Mouse (Mus musculus): ENCODE measurements at regions not wholly inside any gene's neighbourhood (a gene's known extent, or its start where the extent isn't known, plus 50 kb on each side); places are given as distances from the start of the nearest gene placed in this dataset.

DNA sequence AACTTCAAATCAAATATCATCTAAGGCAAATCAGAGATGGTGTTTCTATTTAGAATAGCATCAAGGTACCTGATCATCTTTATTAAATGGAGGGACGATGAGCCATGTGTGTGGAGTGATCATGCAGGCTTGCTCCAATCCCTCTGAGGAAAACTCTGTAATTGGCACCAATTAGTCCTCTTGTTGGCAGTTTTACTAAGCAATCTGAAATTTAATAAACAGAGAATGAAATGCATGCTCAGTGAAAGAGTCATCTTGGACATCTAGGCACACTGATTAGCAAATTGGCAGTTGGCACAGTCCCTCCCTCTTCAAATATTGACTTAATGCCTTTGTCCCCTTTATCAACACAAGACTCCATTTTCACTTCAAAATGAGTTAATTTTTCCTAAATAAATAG, 951.6 kb downstream of the Robo1 start:
- Histone ChIP-seq H3K4me3 (replicated peaks; ENCODE audit: low read length) (no peak overlapping the region), H3K4me1 (replicated peaks; ENCODE audit: low read depth, low read length) (no peaks in the 10 kb centered on the region), H3K9me3 (ENCODE audit: low read length) (no peaks in the 10 kb centered on the region), H3K27me3 (ENCODE audit: insufficient read depth, low read length) (no peaks in the 10 kb centered on the region), H3K36me3 (ENCODE audit: insufficient read depth, low read length) (no peaks in the 10 kb centered on the region)
- TF ChIP-seq CTCF (conservative IDR thresholded peaks at IDR 0.05; ENCODE audit: low read length) = no peak
- TF ChIP-seq NANOG (IDR thresholded peaks at IDR 0.05; ENCODE audit: borderline replicate concordance, low read length) = no peak
- TF ChIP-seq POU5F1 (IDR thresholded peaks at IDR 0.05; ENCODE audit: borderline replicate concordance, low read length) = no peak

DNA sequence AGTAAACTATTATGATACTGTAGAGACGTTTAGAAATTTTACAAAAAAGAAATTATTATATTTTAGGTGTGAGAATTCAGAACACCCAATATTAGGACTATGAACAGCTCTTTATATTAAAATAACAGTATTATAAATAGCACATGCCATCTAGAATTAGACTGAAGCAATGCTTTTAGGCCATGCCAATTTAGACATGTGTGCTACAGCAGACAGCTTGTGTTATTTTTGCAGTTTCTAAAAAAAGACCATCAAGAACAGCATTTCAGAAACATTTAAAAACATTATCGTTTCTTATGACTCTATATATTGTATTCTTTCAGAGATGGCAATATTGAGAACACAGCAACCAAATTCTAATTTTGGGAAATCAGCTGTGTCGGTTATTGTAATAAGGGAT, 951.2 kb downstream of the Robo1 start:
- Histone ChIP-seq H3K36me3 (ENCODE audit: insufficient read depth, low read length) (no peaks in the 10 kb centered on the region), H3K4me3 (replicated peaks; ENCODE audit: low read length) (no peak overlapping the region), H3K9me3 (ENCODE audit: low read length) (no peaks in the 10 kb centered on the region), H3K27me3 (ENCODE audit: insufficient read depth, low read length) (no peaks in the 10 kb centered on the region), H3K4me1 (replicated peaks; ENCODE audit: low read depth, low read length) (no peaks in the 10 kb centered on the region)
- TF ChIP-seq NANOG (IDR thresholded peaks at IDR 0.05; ENCODE audit: borderline replicate concordance, low read length) = no peak
- no peak for TF ChIP-seq CTCF (conservative IDR thresholded peaks at IDR 0.05; ENCODE audit: low read length)
- no peak for TF ChIP-seq POU5F1 (IDR thresholded peaks at IDR 0.05; ENCODE audit: borderline replicate concordance, low read length)

DNA sequence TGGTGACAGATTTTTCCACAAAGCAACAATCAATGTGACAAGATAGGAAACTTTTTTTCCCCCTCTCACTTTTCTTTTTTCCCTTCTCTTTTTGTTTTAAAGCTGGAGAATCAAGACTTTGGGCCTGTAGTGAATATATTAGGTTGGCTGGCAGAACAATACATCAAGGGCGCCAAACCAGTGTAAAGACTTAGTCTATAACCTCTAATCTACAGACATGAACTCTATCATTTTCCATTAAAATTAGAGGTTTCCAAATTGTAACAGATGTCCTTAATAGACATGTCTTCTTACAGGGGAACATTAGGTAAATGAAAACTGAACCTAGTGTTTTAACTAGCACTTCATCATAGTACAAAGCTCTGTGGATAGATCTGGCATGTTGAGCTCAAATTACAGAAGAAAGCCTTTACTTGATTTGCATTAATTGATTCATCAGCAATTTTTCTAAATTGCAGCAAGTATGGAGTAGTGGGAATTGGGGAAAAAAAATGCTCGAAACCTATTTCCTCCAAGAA, 937.0 kb downstream of the Robo1 start:
- Histone ChIP-seq H3K36me3 (ENCODE audit: insufficient read depth, low read length) (no peaks in the 10 kb centered on the region), H3K27me3 (ENCODE audit: insufficient read depth, low read length) (no peaks in the 10 kb centered on the region), H3K4me1 (replicated peaks; ENCODE audit: low read depth, low read length) (no peaks in the 10 kb centered on the region), H3K9me3 (ENCODE audit: low read length) (no peaks in the 10 kb centered on the region), H3K4me3 (replicated peaks; ENCODE audit: low read length) (no peak overlapping the region)
- TF ChIP-seq POU5F1 (IDR thresholded peaks at IDR 0.05; ENCODE audit: borderline replicate concordance, low read length) = no peak
- no peak for TF ChIP-seq NANOG (IDR thresholded peaks at IDR 0.05; ENCODE audit: borderline replicate concordance, low read length)
- TF ChIP-seq CTCF (conservative IDR thresholded peaks at IDR 0.05; ENCODE audit: low read length) = no peak

- TF ChIP-seq CTCF (conservative IDR thresholded peaks at IDR 0.05; ENCODE audit: low read length) = no peak
- no peak for TF ChIP-seq POU5F1 (IDR thresholded peaks at IDR 0.05; ENCODE audit: borderline replicate concordance, low read length)
- no peak for TF ChIP-seq NANOG (IDR thresholded peaks at IDR 0.05; ENCODE audit: borderline replicate concordance, low read length)
- Histone ChIP-seq H3K4me3 (replicated peaks; ENCODE audit: low read length) (no peak overlapping the region), H3K4me1 (replicated peaks; ENCODE audit: low read depth, low read length) (no peaks in the 10 kb centered on the region), H3K27me3 (ENCODE audit: insufficient read depth, low read length) (no peaks in the 10 kb centered on the region), H3K36me3 (ENCODE audit: insufficient read depth, low read length) (no peaks in the 10 kb centered on the region), H3K9me3 (ENCODE audit: low read length) (peaks cover 7% of the 10 kb centered on the region)
These were observed 922.5 kb downstream of the Robo1 start for GRCm38 (mm10) chr16:73230599-73230998.

DNA sequence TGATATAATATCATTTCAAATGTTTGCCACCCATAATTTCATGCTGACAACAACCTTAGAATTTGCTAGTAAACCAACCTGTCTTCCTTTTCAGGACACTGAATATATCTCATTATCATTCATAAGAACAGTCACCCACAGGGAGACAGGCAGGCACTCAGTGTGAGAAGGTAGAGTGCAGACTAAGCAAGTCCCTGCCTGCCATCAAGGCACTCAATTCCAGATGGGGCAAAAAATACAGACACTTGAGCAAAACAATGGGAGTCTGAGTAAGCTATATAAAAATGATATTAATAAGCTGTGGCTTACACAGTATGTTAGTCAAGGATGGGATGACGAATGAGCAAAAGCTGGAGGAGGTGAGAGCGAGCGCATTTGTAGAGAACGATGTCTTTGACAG, 909.4 kb downstream of the Robo1 start:
- H3K36me3 ChIP-seq (ENCODE audit: insufficient read depth, low read length) = no peaks in the 10 kb centered on the region
- H3K27me3 ChIP-seq (ENCODE audit: insufficient read depth, low read length) = no peaks in the 10 kb centered on the region
- H3K4me1 ChIP-seq (replicated peaks; ENCODE audit: low read depth, low read length) = no peaks in the 10 kb centered on the region
- no peak for TF ChIP-seq POU5F1 (IDR thresholded peaks at IDR 0.05; ENCODE audit: borderline replicate concordance, low read length)
- no peaks in the 10 kb centered on the region for H3K9me3 ChIP-seq (ENCODE audit: low read length)
- no peak overlapping the region for H3K4me3 ChIP-seq (replicated peaks; ENCODE audit: low read length)

DNA sequence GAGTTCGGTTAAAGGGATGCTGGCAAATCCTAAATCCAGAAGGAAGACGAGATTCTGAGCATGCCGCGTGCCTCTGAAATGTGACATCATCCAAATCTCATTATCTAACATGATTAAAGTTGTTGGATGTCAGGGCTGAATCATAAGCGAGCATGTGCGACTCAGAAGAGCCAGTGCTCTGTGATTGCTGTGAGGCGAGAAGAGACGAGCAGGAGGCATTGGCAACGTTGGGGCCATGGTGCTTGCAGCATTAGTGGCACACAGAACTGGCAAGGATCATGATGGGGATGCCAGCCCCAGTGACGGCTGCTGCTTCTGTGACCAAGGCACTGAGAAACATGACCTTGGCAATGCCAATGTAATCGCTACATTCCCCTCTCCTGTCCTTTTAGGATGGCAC, 895.4 kb downstream of the Robo1 start:
- TF ChIP-seq POU5F1 (IDR thresholded peaks at IDR 0.05; ENCODE audit: borderline replicate concordance, low read length) (no peak), CTCF (conservative IDR thresholded peaks at IDR 0.05; ENCODE audit: low read length) (no peak), NANOG (IDR thresholded peaks at IDR 0.05; ENCODE audit: borderline replicate concordance, low read length) (no peak)
- H3K36me3 ChIP-seq (ENCODE audit: insufficient read depth, low read length) = no peaks in the 10 kb centered on the region
- no peaks in the 10 kb centered on the region for H3K9me3 ChIP-seq (ENCODE audit: low read length)
- H3K27me3 ChIP-seq (ENCODE audit: insufficient read depth, low read length) = no peaks in the 10 kb centered on the region
- H3K4me3 ChIP-seq (replicated peaks; ENCODE audit: low read length) = no peak overlapping the region
- no peaks in the 10 kb centered on the region for H3K4me1 ChIP-seq (replicated peaks; ENCODE audit: low read depth, low read length)

GRCm38 (mm10) chr16:73200991-73201390, 892.9 kb downstream of the Robo1 start:
- no peak overlapping the region for H3K4me3 ChIP-seq (replicated peaks; ENCODE audit: low read length)
- TF ChIP-seq NANOG (IDR thresholded peaks at IDR 0.05; ENCODE audit: borderline replicate concordance, low read length) = no peak; the same call in 1 of the 2 replicates
- no peaks in the 10 kb centered on the region for H3K9me3 ChIP-seq (ENCODE audit: low read length)
- no peaks in the 10 kb centered on the region for H3K4me1 ChIP-seq (replicated peaks; ENCODE audit: low read depth, low read length)
- no peaks in the 10 kb centered on the region for H3K27me3 ChIP-seq (ENCODE audit: insufficient read depth, low read length)
- no peaks in the 10 kb centered on the region for H3K36me3 ChIP-seq (ENCODE audit: insufficient read depth, low read length)

- TF ChIP-seq POU5F1 (IDR thresholded peaks at IDR 0.05; ENCODE audit: borderline replicate concordance, low read length) (no peak), CTCF (conservative IDR thresholded peaks at IDR 0.05; ENCODE audit: low read length) (no peak), NANOG (IDR thresholded peaks at IDR 0.05; ENCODE audit: borderline replicate concordance, low read length) (no peak)
- no peak overlapping the region for H3K4me3 ChIP-seq (replicated peaks; ENCODE audit: low read length)
- no peaks in the 10 kb centered on the region for H3K4me1 ChIP-seq (replicated peaks; ENCODE audit: low read depth, low read length)
- no peaks in the 10 kb centered on the region for H3K36me3 ChIP-seq (ENCODE audit: insufficient read depth, low read length)
- no peaks in the 10 kb centered on the region for H3K27me3 ChIP-seq (ENCODE audit: insufficient read depth, low read length)
- H3K9me3 ChIP-seq (ENCODE audit: low read length) = no peaks in the 10 kb centered on the region
These were observed 874.7 kb downstream of the Robo1 start for GRCm38 (mm10) chr16:73182776-73183175.

GRCm38 (mm10) chr16:73182258-73182657, 874.2 kb downstream of the Robo1 start:
- TF ChIP-seq NANOG (IDR thresholded peaks at IDR 0.05; ENCODE audit: borderline replicate concordance, low read length) = no peak
- no peak for TF ChIP-seq CTCF (conservative IDR thresholded peaks at IDR 0.05; ENCODE audit: low read length)
- no peak for TF ChIP-seq POU5F1 (IDR thresholded peaks at IDR 0.05; ENCODE audit: borderline replicate concordance, low read length)
- H3K9me3 ChIP-seq (ENCODE audit: low read length) = no peaks in the 10 kb centered on the region
- H3K36me3 ChIP-seq (ENCODE audit: insufficient read depth, low read length) = no peaks in the 10 kb centered on the region
- no peaks in the 10 kb centered on the region for H3K4me1 ChIP-seq (replicated peaks; ENCODE audit: low read depth, low read length)
- no peak overlapping the region for H3K4me3 ChIP-seq (replicated peaks; ENCODE audit: low read length)
- H3K27me3 ChIP-seq (ENCODE audit: insufficient read depth, low read length) = no peaks in the 10 kb centered on the region

Data from E14TG2a.4 (cell line).